Mouse (Mus musculus) erythroblast, embryonic 14.5 days (primary cell): ENCODE results near the gene Zfhx3. TPM values are rescaled to one million over a fixed set of nuclear protein-coding genes. Genes with fewer than 3 reads are reported as not detected.

Source experiments
- H3K27me3 ChIP-seq: 2 replicates; pipeline ENCODE4 v1.6.1; 2012; ENCODE audit warnings: inconsistent platforms; ENCODE audit not compliant: control insufficient read depth
- H3K36me3 ChIP-seq: 2 replicates; pipeline ENCODE4 v1.6.1; 2012; ENCODE audit warnings: mild to moderate bottlenecking, inconsistent platforms; ENCODE audit not compliant: control insufficient read depth
- H3K4me1 ChIP-seq: 2 replicates; pipeline ENCODE4 v1.6.1; 2012; ENCODE audit warnings: inconsistent platforms; ENCODE audit not compliant: control insufficient read depth
- H3K4me3 ChIP-seq: replicated peaks from 2 replicates; pipeline ENCODE3; 2012; ENCODE audit warnings: moderate library complexity, mild to moderate bottlenecking, inconsistent platforms
- H3K9me3 ChIP-seq: 2 replicates; pipeline ENCODE4 v1.6.1; 2012; ENCODE audit warnings: low read length, inconsistent platforms, mixed read lengths; ENCODE audit not compliant: control insufficient read depth
- GATA1 ChIP-seq: IDR thresholded peaks from 2 replicates; pipeline ENCODE4 v1.6.1; 2012; ENCODE audit warnings: low read length, inconsistent platforms, mixed read lengths
- TAL1 ChIP-seq: IDR thresholded peaks from 3 replicates; pipeline ENCODE4 v1.6.1; 2012; ENCODE audit warnings: low read length, inconsistent platforms, mixed read lengths
- polyA plus RNA-seq: library from polyadenylated mRNA; stranded (reverse); fragments of >175 nt; gene quantifications from 2 replicates; pipeline ENCODE4 v1.2.3, GENCODE M21; 2012

Gene Zfhx3
- polyA plus RNA-seq, 1 experiment, result 0.03 TPM

DNA sequence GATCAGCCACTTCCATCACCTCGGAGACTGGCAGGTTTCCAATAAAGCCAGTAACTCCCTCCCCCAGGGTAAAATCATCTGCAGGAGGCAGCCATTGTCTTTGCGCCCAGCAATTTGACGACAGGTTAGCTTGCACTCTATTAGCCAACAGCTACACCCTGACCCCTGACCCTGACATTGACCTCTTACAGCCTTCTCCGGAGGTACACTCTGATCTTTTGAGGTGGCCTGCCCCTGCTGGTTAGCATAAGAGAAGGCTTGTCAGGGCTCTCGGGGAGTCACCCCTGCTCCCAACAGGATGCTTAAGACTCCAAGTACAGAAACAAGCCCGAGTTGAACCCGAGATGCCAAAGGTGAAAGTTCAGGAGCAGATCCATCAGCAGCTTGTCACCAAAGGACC lies 678.9 kb downstream of the Zfhx3 start:
- Histone ChIP-seq H3K9me3 (no peaks in the 10 kb centered on the region), H3K27me3 (no peaks in the 10 kb centered on the region), H3K36me3 (no peaks in the 10 kb centered on the region), H3K4me3 (no peak overlapping the region), H3K4me1 (no peaks in the 10 kb centered on the region)
- no peak for TF ChIP-seq TAL1
- TF ChIP-seq GATA1, result no peak

- Histone ChIP-seq H3K27me3 (no peaks in the 10 kb centered on the region), H3K36me3 (no peaks in the 10 kb centered on the region), H3K4me3 (no peak overlapping the region), H3K9me3 (no peaks in the 10 kb centered on the region), H3K4me1 (no peaks in the 10 kb centered on the region)
- TF ChIP-seq TAL1, result no peak
- no peak for TF ChIP-seq GATA1
These were observed 681.2 kb downstream of the Zfhx3 start for GRCm38 (mm10) chr8:108623660-108624059.

DNA sequence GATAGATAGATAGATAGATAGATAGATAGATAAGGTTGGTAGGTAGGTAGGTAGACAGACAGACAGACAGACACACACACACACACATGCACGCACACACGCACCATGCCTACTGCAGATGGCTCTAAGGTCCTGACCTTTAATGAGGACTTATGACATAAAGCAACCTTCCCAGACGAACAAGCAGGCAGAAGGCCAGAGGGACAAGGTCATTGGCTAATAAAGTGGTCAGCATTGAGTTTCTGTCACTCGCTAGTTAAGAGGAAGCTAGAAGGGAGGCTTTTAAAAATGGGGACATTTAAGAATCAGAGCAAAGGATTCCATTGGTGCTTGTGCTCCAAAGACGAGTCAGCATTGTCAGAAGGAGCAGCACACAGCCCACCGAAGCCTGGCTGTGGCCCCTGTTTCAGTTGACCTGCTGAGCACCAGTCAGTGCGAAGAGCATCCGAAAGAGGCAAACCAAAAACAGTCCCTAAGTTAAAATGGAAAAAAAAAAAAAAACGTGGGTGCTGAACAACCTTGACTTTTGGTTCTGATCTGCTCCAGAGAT lies 683.2 kb downstream of the Zfhx3 start:
- Histone ChIP-seq H3K4me1 (no peaks in the 10 kb centered on the region), H3K27me3 (no peaks in the 10 kb centered on the region), H3K4me3 (no peak overlapping the region), H3K9me3 (no peaks in the 10 kb centered on the region), H3K36me3 (no peaks in the 10 kb centered on the region)
- TF ChIP-seq GATA1, result no peak

DNA sequence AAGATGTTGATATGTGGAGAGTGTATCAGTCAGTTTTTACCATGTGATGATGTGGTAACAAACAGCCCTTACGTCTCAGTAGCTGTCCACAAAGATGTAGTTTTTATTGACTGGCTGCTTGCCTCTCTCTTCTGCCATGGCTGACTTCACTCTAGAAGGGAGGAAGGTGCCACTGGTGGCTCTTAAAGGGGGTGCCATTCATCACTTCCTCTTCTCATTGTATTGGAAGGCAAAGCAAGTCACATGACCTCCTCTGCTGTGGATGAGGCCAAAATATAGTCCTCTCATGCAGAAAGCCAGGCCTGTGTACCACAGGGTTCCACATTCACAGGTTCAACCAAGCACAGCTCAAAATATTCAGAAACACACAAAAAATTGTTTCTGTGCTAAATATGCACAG lies 688.6 kb downstream of the Zfhx3 start:
- Histone ChIP-seq H3K4me1 (no peaks in the 10 kb centered on the region), H3K27me3 (no peaks in the 10 kb centered on the region), H3K4me3 (no peak overlapping the region), H3K36me3 (no peaks in the 10 kb centered on the region), H3K9me3 (no peaks in the 10 kb centered on the region)
- no peak for TF ChIP-seq TAL1
- TF ChIP-seq GATA1, result no peak

GRCm38 (mm10) chr8:108634282-108634681 lies 691.8 kb downstream of the Zfhx3 start:
- no peaks in the 10 kb centered on the region for H3K4me1 ChIP-seq
- H3K36me3 ChIP-seq, result no peaks in the 10 kb centered on the region
- no peaks in the 10 kb centered on the region for H3K9me3 ChIP-seq
- H3K4me3 ChIP-seq, result no peak overlapping the region
- TF ChIP-seq TAL1, result no peak
- TF ChIP-seq GATA1, result no peak
- H3K27me3 ChIP-seq, result no peaks in the 10 kb centered on the region

DNA sequence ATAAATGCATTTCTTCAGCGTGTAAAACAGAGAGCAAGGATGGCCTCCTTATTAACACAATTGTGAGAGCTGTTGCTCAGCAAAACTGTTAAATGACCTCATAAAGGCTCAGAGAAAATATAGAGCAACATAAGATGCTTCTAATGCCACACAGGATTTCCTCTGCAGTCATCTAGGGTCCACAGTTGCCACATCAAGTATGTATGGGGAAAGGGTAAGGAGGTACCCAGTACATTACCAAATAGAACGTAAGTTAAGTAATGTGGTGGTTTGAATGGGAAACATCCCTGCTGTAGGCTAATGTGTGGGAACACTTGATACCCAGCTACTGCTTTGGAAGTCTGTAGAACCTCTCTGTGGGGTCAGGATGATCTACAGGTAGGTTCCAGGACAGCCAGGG lies 695.4 kb downstream of the Zfhx3 start:
- H3K27me3 ChIP-seq, result no peaks in the 10 kb centered on the region
- TF ChIP-seq GATA1 (no peak), TAL1 (no peak)
- H3K36me3 ChIP-seq, result no peaks in the 10 kb centered on the region
- no peaks in the 10 kb centered on the region for H3K9me3 ChIP-seq
- H3K4me3 ChIP-seq, result no peak overlapping the region
- no peaks in the 10 kb centered on the region for H3K4me1 ChIP-seq

DNA sequence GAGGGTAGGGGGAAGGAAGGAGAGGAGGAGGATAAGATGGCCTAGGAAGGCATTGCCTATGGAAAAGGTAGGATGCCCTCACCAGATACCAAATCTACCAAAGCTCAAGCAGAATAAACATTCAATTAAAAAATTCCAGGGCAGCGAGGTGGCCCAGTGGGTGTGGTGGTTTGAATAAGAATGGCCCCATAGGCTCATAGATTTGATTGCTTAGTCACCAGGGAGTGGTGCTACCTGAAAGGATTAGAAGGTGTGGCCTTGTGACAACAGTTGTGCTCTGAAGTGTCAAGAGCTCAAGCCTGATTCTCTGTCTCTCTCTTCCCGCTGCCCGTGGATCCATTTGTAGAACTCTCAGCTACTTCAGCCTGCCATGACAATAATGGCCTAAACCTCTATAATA lies 703.2 kb downstream of the Zfhx3 start:
- Histone ChIP-seq H3K9me3 (no peaks in the 10 kb centered on the region), H3K27me3 (no peaks in the 10 kb centered on the region), H3K4me3 (no peak overlapping the region), H3K36me3 (no peaks in the 10 kb centered on the region), H3K4me1 (no peaks in the 10 kb centered on the region)
- TF ChIP-seq GATA1 (no peak), TAL1 (no peak)

GRCm38 (mm10) chr8:108647556-108647955 lies 705.1 kb downstream of the Zfhx3 start:
- H3K9me3 ChIP-seq, result no peaks in the 10 kb centered on the region
- H3K4me3 ChIP-seq, result no peak overlapping the region
- no peaks in the 10 kb centered on the region for H3K4me1 ChIP-seq
- H3K36me3 ChIP-seq, result no peaks in the 10 kb centered on the region
- TF ChIP-seq TAL1 (no peak), GATA1 (no peak)
- H3K27me3 ChIP-seq, result no peaks in the 10 kb centered on the region

DNA sequence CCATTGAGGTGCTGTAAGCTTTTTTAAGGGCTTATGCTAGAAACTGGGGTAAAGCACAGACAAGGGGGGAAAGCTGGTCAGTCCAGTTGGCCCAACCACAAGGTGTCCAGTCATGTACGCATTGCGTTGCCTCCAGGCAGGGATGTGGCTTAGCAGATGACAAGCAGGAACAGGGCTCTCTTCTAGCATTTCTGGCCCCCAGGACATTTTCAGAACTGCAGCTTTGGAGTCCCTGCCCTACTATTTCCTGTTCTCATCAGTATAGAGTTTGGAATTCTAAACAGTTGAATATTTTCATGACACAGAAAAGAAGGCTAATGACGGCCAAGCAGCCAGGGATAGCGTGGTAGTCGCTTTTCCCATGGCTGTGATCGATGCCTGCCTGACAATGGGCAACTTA lies 706.5 kb downstream of the Zfhx3 start:
- Histone ChIP-seq H3K4me1 (no peaks in the 10 kb centered on the region), H3K36me3 (no peaks in the 10 kb centered on the region), H3K27me3 (no peaks in the 10 kb centered on the region), H3K9me3 (no peaks in the 10 kb centered on the region), H3K4me3 (no peak overlapping the region)
- TF ChIP-seq TAL1 (no peak), GATA1 (no peak)

DNA sequence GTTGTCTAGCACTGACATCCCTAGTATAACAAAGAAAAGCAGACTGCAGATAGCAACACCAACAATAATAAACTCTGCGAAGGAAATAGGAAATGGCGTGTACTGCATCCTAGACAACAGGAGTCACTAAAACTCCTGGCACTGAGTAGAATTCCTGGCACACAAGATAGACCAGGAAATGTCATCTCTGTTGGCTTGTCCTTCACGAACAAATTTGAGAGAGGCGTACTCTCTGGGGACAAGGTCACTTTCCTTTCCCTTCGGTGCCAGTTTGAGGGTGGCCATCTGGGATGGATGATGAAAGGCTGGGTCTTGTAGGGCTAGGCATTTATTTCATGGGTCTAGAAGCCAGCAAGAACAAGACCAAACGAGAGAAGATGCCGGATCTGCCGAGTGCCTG lies 708.4 kb downstream of the Zfhx3 start:
- TF ChIP-seq TAL1, result no peak
- TF ChIP-seq GATA1, result no peak
- no peaks in the 10 kb centered on the region for H3K9me3 ChIP-seq
- H3K4me3 ChIP-seq, result no peak overlapping the region
- no peaks in the 10 kb centered on the region for H3K4me1 ChIP-seq
- no peaks in the 10 kb centered on the region for H3K27me3 ChIP-seq
- no peaks in the 10 kb centered on the region for H3K36me3 ChIP-seq
